Mouse (Mus musculus) cortical plate, adult 2 months (tissue): ENCODE data around the gene Smad9.

ENCODE experiments used
- CTCF ChIP-seq: fragments of 200-500 bp; IDR thresholded peaks from 2 replicates; pipeline ENCODE4 v1.5.1; 2011; ENCODE audit warnings: mild to moderate bottlenecking, control low read depth, low read length; ENCODE audit not compliant: insufficient read depth; ENCODE audit errors: extremely low read depth
- POLR2A ChIP-seq: fragments of 200-500 bp; IDR thresholded peaks from 2 replicates; pipeline ENCODE4 v1.6.1; 2011; ENCODE audit warnings: mild to moderate bottlenecking, low read length, control low read depth; ENCODE audit not compliant: insufficient read depth; ENCODE audit errors: extremely low read depth

DNA sequence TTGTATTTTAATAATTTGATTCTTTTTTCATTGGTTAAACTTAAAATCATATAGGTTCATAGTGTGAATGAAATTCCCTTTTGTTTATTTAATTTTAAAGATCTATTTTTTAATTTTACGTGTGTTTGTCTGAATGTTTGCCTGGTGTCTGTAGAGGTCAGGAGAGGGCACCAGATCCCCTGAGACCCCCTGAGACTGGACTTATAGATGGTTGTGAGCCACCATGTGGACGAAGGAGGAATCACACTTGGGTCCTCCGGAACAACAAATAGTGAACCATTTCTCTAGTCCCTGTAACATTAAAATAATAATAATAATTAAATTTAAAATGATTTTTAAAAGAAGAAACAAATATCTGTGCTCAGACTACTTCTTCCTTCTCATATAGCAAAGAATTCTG is 59.9 kb downstream of the Smad9 start:
- TF ChIP-seq POLR2A (no peak), CTCF (peak; percentile 79)
